ENCODE assay signal across 9 mouse cellular contexts in genomic region chr10:7183171-7183631, GRCm38 (mm10). TPM values are rescaled to one million over a fixed set of nuclear protein-coding genes. Genes with fewer than 3 reads are reported as not detected.
A peak's percentile ranks its signal among the peaks of the same experiment; 100 is the strongest.
DNase-seq lines count a peak whose midpoint lies in the region; ATAC-seq and TF ChIP-seq lines count a peak whose summit lies in the region.
"Had no signal": no experiment of that assay in that cellular context is flagged by ENCODE, and none has a peak within 500 bp of the region (broad histone marks: within the 10 kb centered on the region; RNA-seq: fewer than 3 reads in every experiment).

No protein-coding gene starts in this region.

- H3K27me3 ChIP-seq in forebrain, embryonic 11.5 days (ENCODE audit: control insufficient read depth, insufficient read depth, low read length) = no peaks in the 10 kb centered on the region
- H3K27me3 ChIP-seq in forebrain, embryonic 14.5 days (replicated peaks; ENCODE audit: control insufficient read depth, insufficient read depth, low read length) = no peaks in the 10 kb centered on the region
- no peaks in the 10 kb centered on the region for H3K27me3 ChIP-seq in myocyte (ENCODE audit: control insufficient read depth, insufficient read depth, insufficient read length)

- no peak overlapping the region for H3K9ac ChIP-seq in forebrain, embryonic 11.5 days (ENCODE audit: low read length)
- no peak overlapping the region for H3K9ac ChIP-seq in forebrain, embryonic 14.5 days (ENCODE audit: low read length)
- H3K9ac ChIP-seq: liver, embryonic 14.5 days had no signal

- H3ac ChIP-seq in myocyte (ENCODE audit: control insufficient read depth, insufficient read length) = no peak overlapping the region

- H3K4me3 ChIP-seq in forebrain, embryonic 11.5 days (ENCODE audit: low read depth, low read length) = no peak overlapping the region
- H3K4me3 ChIP-seq in forebrain, embryonic 14.5 days (ENCODE audit: low read depth, low read length) = no peak overlapping the region
- no peak overlapping the region for H3K4me3 ChIP-seq in embryonic fibroblast, embryonic 13.5 days (ENCODE audit: insufficient read depth, low read length)
- H3K4me3 ChIP-seq in myocyte = no peak overlapping the region

- TF ChIP-seq POLR2A in embryonic fibroblast, embryonic 13.5 days (IDR thresholded peaks at IDR 0.05; ENCODE audit: low read depth, low read length) = no peak
- TF ChIP-seq POLR2A in myocyte (IDR thresholded peaks at IDR 0.05; ENCODE audit: insufficient read length, low read depth) = no peak

- no peaks in the 10 kb centered on the region for H3K36me3 ChIP-seq in forebrain, embryonic 11.5 days (ENCODE audit: control insufficient read depth, insufficient read depth, low read length)
- no peaks in the 10 kb centered on the region for H3K36me3 ChIP-seq in forebrain, embryonic 14.5 days (ENCODE audit: control insufficient read depth, insufficient read depth, low read length)
- H3K36me3 ChIP-seq in myocyte (ENCODE audit: control insufficient read depth, insufficient read depth) = no peaks in the 10 kb centered on the region

- H3K79me2 ChIP-seq in myocyte (ENCODE audit: control insufficient read depth, insufficient read depth) = peaks cover 82% of the 10 kb centered on the region

- 36% methylated on average over 6 of the region's 6 CpGs for WGBS in forebrain, embryonic 11.5 days
- WGBS in forebrain, embryonic 14.5 days = 55% methylated on average over 6 of the region's 6 CpGs

- H3K4me2 ChIP-seq in forebrain, embryonic 11.5 days (ENCODE audit: low read depth, low read length, severe bottlenecking) = no peak overlapping the region
- no peak overlapping the region for H3K4me2 ChIP-seq in forebrain, embryonic 14.5 days (ENCODE audit: low read length)
- H3K4me2 ChIP-seq in myocyte (ENCODE audit: low read depth) = peak overlapping the region; percentile 54

- H3K9me3 ChIP-seq in forebrain, embryonic 11.5 days (ENCODE audit: control insufficient read depth, low read length) = no peaks in the 10 kb centered on the region
- H3K9me3 ChIP-seq in forebrain, embryonic 14.5 days (replicated peaks; ENCODE audit: control insufficient read depth, low read length) = no peaks in the 10 kb centered on the region

- ATAC-seq in forebrain, embryonic 11.5 days (replicated peaks; ENCODE audit: low FRiP score) = 0 out of 2 replicates have a peak, but pooled peaks have one; percentile 42
- ATAC-seq in forebrain, embryonic 14.5 days = no peak

- DNase-seq in forebrain, embryonic 11.5 days (ENCODE audit: low spot score) = peak; percentile 53
- DNase-seq in forebrain, embryonic 14.5 days (ENCODE audit: low spot score) = no peak
- DNase-seq in kidney, adult 8-10 months = peak; percentile 75 to 82
- no peak for DNase-seq in right cerebral cortex, postnatal 4 days
- DNase-seq in thymus, adult 18-20 months = no peak
- DNase-seq in adrenal gland, postnatal 14 days = no peak

- H3K27ac ChIP-seq in forebrain, embryonic 11.5 days (ENCODE audit: low read depth, low read length) = no peak overlapping the region
- H3K27ac ChIP-seq in forebrain, embryonic 14.5 days (ENCODE audit: low read depth, low read length) = no peak overlapping the region
- peak overlapping the region; percentile 43 for H3K27ac ChIP-seq in embryonic fibroblast, embryonic 13.5 days (ENCODE audit: insufficient read depth, low read length)
- H3K27ac ChIP-seq: liver, embryonic 14.5 days had no signal

- H3K4me1 ChIP-seq in forebrain, embryonic 11.5 days (replicated peaks; ENCODE audit: control insufficient read depth, insufficient read depth, low read length) = no peaks in the 10 kb centered on the region
- H3K4me1 ChIP-seq in forebrain, embryonic 14.5 days (ENCODE audit: control insufficient read depth, insufficient read depth, low read length) = no peaks in the 10 kb centered on the region
- H3K4me1 ChIP-seq in embryonic fibroblast, embryonic 13.5 days (ENCODE audit: control insufficient read depth, insufficient read depth, low read length) = peaks cover 16% of the 10 kb centered on the region

- no peak for TF ChIP-seq CTCF in embryonic fibroblast, embryonic 13.5 days (IDR thresholded peaks at IDR 0.05; ENCODE audit: borderline replicate concordance, insufficient read depth, low read length)

TF ChIP-seq in myocyte, 11 proteins besides CTCF, POLR2A, EP300 and RAD21:
- TF ChIP-seq CEBPB (IDR thresholded peaks at IDR 0.05; ENCODE audit: insufficient read depth, poor library complexity, severe bottlenecking) (no peak), MYOD1 (IDR thresholded peaks at IDR 0.05; ENCODE audit: control insufficient read depth in 1 of 3, insufficient read length in 2 of 3, low read depth in 2 of 3) (peak; percentile 11 to 90 (median 88)), USF1 (IDR thresholded peaks at IDR 0.05; ENCODE audit: low read depth) (no peak), TCF3 (IDR thresholded peaks at IDR 0.05; ENCODE audit: insufficient read length, low read depth) (peak; percentile 72), TCF12 (IDR thresholded peaks at IDR 0.05; ENCODE audit: insufficient read depth, poor library complexity, severe bottlenecking) (peak; percentile 88), REST (IDR thresholded peaks at IDR 0.05; ENCODE audit: insufficient read depth, insufficient read length) (no peak), MYOG (IDR thresholded peaks at IDR 0.05; ENCODE audit: control insufficient read depth in 1 of 3, insufficient read depth in 1 of 3, insufficient read length in 2 of 3, low read depth in 2 of 3) (peak; percentile 71 to 93 (median 90)), POLR2AphosphoS2 (IDR thresholded peaks at IDR 0.05; ENCODE audit: insufficient read length, low read depth) (no peak), SRF (IDR thresholded peaks at IDR 0.05; ENCODE audit: control insufficient read depth, insufficient read length, low read depth) (no peak), MAX (IDR thresholded peaks at IDR 0.05; ENCODE audit: low read depth) (no peak), E2F4 (IDR thresholded peaks at IDR 0.05; ENCODE audit: insufficient read depth) (no peak)

RNA-seq across cellular contexts. Expression of gene Cnksr3, which starts 28.8 kb away (rescaled TPM):
- polyA plus RNA-seq in forebrain, embryonic 11.5 days (2014; fragmentation: Nextera tagmentation; extraction: Ambion mirVana) = 8.5 and 8.8 TPM in 2 replicates
- polyA plus RNA-seq in forebrain, embryonic 14.5 days (2014; fragmentation: Nextera tagmentation; extraction: Ambion mirVana) = 2.4 and 3.2 TPM in 2 replicates
- 10.8 and 13.9 TPM in 2 replicates for polyA plus RNA-seq in embryonic fibroblast, embryonic 13.5 days (2011; ENCODE audit: insufficient read length, low read depth, missing spikeins)
- 11.4 TPM for polyA plus RNA-seq in myocyte (2012; fragmentation: generic; extraction: Trizol)
- 10.1 and 11.0 TPM in 2 replicates for total RNA-seq in adrenal gland, postnatal 14 days (2021)

Comparison
In these comparisons a context has a peak if more than half of its experiments do, and no peak if none do; other contexts are left out.
1. DNase-seq: peak in forebrain, embryonic 11.5 days (single experiment) and kidney, adult 8-10 months (2 of 2); none in forebrain, embryonic 14.5 days (single experiment), right cerebral cortex, postnatal 4 days (single experiment), thymus, adult 18-20 months (0 of 2) and adrenal gland, postnatal 14 days (single experiment).